Mouse (Mus musculus): ENCODE data around the gene Snrnp70.

Gene Snrnp70

GRCm38 (mm10) chr7:45395578-45396336 is at the start of gene Snrnp70:
Gene Snrnp70, minus strand, starts transcription at chr7:45395742.
- DNase-seq (ENCODE audit: low spot score in 2 of 2), result peak; percentile 99 to 100

DNA sequence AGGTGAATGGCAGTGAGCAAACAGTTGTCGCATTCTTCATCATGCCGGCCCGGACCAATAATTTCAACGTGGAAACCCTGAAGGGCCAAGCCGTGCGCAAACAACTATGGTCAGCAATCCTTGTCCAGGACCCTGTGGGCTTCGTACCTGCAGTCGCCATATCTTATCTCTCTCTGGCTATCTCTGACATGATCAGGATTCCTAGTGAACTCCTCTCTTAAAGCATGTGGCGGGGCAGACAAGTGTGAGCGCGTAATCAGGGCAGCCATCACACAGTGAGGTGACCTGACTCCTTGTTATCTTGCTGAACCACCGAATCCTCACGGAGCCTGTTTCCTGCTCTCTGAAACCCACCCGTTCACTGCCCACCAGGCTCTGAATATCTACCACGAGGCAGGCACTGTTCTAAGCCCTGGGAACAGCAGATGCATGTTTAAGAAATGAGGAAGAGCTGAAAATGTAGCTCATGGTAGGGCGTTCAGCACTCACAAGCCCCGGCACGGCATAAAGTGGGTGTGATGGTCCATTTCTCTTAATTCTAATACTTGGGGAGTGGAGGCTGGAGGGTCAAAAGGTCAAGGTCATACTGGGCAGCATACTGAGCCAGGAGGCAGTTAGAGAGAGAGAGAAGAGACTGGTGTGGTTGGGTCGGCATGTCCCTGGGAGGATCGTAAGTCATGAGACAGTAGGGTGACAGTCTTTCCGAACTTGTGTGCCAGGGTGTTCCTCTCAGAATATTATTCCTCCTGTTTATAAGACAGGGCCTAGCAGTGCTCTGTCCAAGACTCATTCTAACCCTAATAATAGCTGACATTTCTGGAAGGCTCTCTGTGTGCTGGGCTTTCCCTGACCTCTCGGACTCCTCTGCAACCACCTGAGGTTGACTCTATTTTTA is 48.2 kb upstream of the Snrnp70 start:
- DNase-seq (ENCODE audit: low spot score in 2 of 2), result no peak

DNA sequence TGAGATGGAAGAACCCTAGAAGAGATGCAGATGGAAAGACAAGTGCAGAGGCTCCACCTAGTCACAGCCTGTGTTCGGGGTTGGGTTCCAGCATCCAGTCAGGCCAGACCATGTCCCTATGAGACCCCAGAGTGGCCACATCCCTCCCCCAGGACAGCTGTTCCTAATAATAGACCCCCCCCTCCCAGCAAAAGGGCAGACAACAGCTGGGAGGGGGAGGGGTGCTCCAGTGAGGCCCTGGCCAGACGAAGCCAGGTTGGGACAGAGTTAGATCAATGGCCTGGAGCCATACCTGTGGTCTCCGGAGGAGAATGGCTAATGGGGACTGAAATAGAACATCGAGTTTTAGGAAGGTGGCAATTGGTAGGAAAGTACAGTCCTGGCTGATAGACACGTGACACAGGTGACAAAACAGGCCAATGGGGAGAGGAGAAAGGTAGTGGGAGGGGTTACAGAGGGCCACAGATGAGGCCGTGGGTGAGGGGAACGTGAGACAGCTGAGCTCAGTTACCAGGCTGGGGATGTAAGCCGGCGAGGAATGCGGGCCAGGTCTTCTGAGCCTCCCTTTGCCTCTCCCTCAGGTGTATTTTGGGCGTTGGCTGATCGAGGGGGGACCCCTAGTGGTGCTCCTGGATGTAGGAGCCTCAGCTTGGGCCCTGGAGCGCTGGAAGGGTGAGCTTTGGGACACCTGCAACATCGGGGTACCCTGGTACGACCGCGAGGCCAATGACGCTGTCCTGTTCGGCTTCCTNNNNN is 42.2 kb upstream of the Snrnp70 start, which contains the start of gene Ruvbl2:
Ruvbl2 (minus strand) TSS at position 576 of the 756 bp plus-strand sequence.
- DNase-seq (ENCODE audit: low spot score in 2 of 2), result no peak

- no peak for DNase-seq (ENCODE audit: low spot score in 2 of 2)
These were observed 41.5 kb upstream of the Snrnp70 start for GRCm38 (mm10) chr7:45437046-45437445.

GRCm38 (mm10) chr7:45436444-45436843 is 40.9 kb upstream of the Snrnp70 start:
- no peak for DNase-seq (ENCODE audit: low spot score in 2 of 2)

GRCm38 (mm10) chr7:45435038-45435437 is 39.5 kb upstream of the Snrnp70 start:
- DNase-seq (ENCODE audit: low spot score in 2 of 2), result no peak

- peak; percentile 100 for DNase-seq (ENCODE audit: low spot score in 2 of 2)
These were observed 38.9 kb upstream of the Snrnp70 start, which contains the start of gene Gys1 for GRCm38 (mm10) chr7:45434203-45435015. Gene Gys1, plus strand, starts transcription at chr7:45434844.

GRCm38 (mm10) chr7:45433835-45434202 is 38.3 kb upstream of the Snrnp70 start:
- DNase-seq (ENCODE audit: low spot score in 2 of 2), result no peak

DNA sequence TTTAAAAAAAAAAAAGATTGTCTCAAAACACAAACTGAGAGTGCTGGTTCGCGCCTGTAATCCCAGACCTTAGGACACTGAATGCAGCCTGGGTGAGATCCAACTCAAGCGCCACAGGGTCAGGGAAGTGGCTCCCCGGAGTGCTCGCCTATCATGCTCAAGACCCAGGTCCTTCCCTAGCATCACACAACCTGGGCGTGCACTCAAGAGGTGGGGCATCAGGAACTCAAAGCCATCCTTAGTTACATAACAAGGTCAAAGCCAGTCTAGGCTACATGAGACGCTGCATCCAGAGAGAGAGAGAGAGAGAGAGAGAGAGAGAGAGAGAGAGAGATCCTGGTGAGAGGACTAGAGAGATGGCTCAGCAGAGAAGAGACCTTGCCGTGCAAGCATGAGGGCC is 31.0 kb upstream of the Snrnp70 start:
- DNase-seq (ENCODE audit: low spot score in 2 of 2), result no peak

DNA sequence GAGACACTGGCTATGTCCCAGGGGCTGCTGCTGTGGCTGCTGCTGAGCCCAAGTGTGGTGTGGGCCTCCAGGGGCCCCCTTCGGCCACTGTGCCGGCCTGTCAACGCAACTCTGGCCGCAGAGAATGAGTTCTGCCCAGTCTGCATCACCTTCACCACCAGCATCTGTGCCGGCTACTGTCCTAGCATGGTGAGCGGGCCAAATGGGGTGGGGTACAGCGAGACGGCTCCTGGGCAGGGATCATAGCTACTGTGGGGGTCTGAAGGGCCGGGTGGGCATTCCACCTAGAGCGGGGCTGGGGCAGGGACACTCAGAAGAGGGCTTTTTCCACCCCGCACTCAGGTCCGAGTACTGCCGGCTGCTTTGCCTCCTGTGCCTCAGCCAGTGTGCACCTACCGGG is 25.7 kb upstream of the Snrnp70 start:
- DNase-seq (ENCODE audit: low spot score in 2 of 2), result no peak

DNA sequence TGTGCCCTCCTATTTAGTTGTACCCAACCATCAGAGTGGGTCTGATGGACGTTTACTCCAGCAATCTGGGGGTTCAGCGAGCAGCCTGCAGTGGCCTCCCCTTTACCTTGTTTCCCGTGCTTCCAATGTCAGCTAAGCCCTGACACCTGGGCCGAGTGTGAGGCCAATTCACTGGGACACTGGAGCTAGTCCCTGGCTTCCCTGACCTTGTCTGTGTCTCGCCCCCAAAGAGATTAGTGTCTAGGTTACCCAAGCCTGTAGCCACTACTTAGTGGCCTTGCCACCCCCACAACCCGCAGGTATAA is 25.0 kb upstream of the Snrnp70 start, which contains the start of gene Lhb:
Lhb (plus strand) TSS at position 206 of the 305 bp plus-strand sequence.
- DNase-seq (ENCODE audit: low spot score in 2 of 2), result no peak

GRCm38 (mm10) chr7:45419859-45420614 is 24.5 kb upstream of the Snrnp70 start:
- DNase-seq (ENCODE audit: low spot score in 2 of 2), result no peak

DNA sequence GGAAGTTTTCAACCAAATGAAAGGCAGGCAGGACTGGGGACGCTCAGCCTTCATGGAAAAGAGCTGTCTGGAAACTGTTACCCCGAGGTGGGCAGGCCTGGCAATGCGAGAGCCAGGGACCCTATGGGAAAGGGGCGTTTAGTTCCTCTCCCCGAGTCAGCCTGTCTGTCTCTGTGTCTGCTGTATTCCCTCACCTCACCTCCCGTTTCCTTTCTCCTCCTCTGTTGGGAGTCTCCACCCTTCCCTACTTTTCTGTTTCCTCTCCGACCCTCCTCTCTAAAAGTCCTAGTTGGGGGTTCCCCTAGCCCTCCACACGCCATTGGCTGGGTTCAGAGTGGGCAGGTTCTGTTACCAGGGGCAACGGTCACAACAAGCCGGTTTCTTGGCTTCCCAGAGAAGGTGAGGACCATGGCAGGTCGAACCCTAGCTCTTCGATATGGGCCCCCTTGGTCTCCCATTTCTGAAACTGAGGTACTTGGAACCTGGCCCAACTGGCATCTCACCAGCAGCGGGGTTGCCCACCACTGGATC is 22.5 kb upstream of the Snrnp70 start:
- DNase-seq (ENCODE audit: low spot score in 2 of 2), result no peak

DNA sequence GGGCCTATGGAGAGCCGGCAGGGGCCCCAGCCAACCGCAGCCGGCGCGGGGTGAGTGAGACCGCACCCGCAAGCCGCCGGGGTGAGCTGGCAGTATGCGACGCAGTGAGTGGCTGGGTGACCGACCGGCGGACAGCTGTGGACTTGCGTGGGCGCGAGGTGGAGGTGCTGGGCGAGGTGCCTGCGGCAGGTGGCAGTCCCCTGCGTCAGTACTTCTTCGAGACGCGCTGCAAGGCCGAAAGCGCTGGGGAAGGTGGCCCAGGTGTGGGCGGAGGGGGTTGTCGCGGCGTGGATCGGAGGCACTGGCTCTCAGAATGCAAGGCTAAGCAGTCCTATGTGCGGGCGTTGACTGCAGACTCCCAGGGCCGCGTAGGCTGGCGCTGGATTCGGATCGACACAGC is 20.1 kb upstream of the Snrnp70 start:
- DNase-seq (ENCODE audit: low spot score in 2 of 2), result peak in 1 of 2 experiments; percentile 38

DNA sequence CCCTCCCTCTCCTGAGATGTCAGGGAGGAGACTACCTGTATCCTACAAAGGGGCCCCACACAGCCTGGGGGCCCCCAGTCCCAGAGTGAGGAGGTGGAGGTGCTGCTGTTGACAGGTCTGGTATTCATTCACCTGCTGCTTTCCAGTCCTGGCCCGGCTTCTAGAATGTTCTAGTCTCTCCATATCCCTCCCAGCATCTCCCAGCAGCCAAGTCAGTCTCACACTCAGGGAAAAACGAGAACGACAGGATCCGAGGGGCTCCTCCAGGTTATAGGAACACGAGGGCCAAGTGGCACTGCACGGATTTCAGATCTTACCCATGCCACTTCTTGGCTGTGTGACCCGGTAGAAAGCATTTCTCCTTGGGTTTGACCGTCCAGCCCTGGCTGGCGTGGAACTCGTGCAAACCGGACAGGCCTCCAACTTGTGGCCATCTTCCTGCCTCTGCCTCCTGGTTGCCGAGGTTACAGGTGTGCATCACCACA is 19.2 kb upstream of the Snrnp70 start:
- no peak for DNase-seq (ENCODE audit: low spot score in 2 of 2)

GRCm38 (mm10) chr7:45413864-45414739 is 18.6 kb upstream of the Snrnp70 start:
- DNase-seq (ENCODE audit: low spot score in 2 of 2), result no peak

- DNase-seq (ENCODE audit: low spot score in 2 of 2), result no peak
These were observed 17.7 kb upstream of the Snrnp70 start, which contains the start of gene Ntf5 for GRCm38 (mm10) chr7:45413113-45413863. Gene Ntf5, plus strand, starts transcription at chr7:45413695.

GRCm38 (mm10) chr7:45412421-45412820 is 16.9 kb upstream of the Snrnp70 start:
- DNase-seq (ENCODE audit: low spot score in 2 of 2), result no peak

Measured in left cerebral cortex, adult 9 months (tissue).